Mouse (Mus musculus) heart, postnatal 0 days (tissue): Measurements from ENCODE around the gene AL732309.1. TPM values are rescaled to one million over a fixed set of nuclear protein-coding genes. Genes with fewer than 3 reads are reported as not detected.

Experiments used
- ATAC-seq: fragments of 200-750 bp; cut with Nextera tagmentation; 2 replicates; pipeline ENCODE4 v1.8.0; 2017; ENCODE audit warnings: low read depth, moderate number of reproducible peaks, moderate library complexity; ENCODE audit not compliant: insufficient read depth
- DNase-seq: peaks from one replicate; pipeline ENCODE4 v3.0.0-alpha.2; 2016; ENCODE audit warnings: low spot score
- H3K27ac ChIP-seq: fragments of 300-500 bp; sonication (generic); 2 replicates; pipeline ENCODE4 v1.5.1; 2014; ENCODE audit warnings: low read depth, mild to moderate bottlenecking
- H3K27me3 ChIP-seq: fragments of 300-500 bp; sonication (generic); 2 replicates; pipeline ENCODE4 v1.6.1; 2014; ENCODE audit warnings: low read length, mixed read lengths; ENCODE audit not compliant: control insufficient read depth, insufficient read depth
- H3K36me3 ChIP-seq: fragments of 300-500 bp; sonication (generic); replicated peaks from 2 replicates; pipeline ENCODE4 v1.6.1; 2014; ENCODE audit warnings: low read length, mixed read lengths; ENCODE audit not compliant: control insufficient read depth, insufficient read depth
- H3K4me1 ChIP-seq: fragments of 300-500 bp; sonication (generic); 2 replicates; pipeline ENCODE4 v1.6.1; 2014; ENCODE audit warnings: antibody characterized with exemption; ENCODE audit not compliant: control insufficient read depth, insufficient read depth
- H3K4me2 ChIP-seq: fragments of 300-500 bp; sonication (generic); 2 replicates; pipeline ENCODE4 v1.6.1; 2014; ENCODE audit warnings: low read depth, mild to moderate bottlenecking, low read length, moderate library complexity
- H3K4me3 ChIP-seq: fragments of 300-500 bp; sonication (generic); 2 replicates; pipeline ENCODE4 v1.5.1; 2014; ENCODE audit warnings: low read depth, low read length
- H3K9ac ChIP-seq: fragments of 300-500 bp; sonication (generic); replicated peaks from 2 replicates; pipeline ENCODE4 v1.6.1; 2014; ENCODE audit warnings: low read depth, low read length, mixed read lengths
- H3K9me3 ChIP-seq: fragments of 300-500 bp; sonication (generic); replicated peaks from 2 replicates; pipeline ENCODE4 v1.6.1; 2016; ENCODE audit warnings: low read length; ENCODE audit not compliant: control insufficient read depth
- CTCF ChIP-seq: IDR thresholded peaks from 2 replicates; pipeline ENCODE4 v1.5.1; 2016; ENCODE audit warnings: antibody characterized with exemption, control low read depth, low read depth
- EP300 ChIP-seq: IDR thresholded peaks from 2 replicates; pipeline ENCODE4 v1.6.1; 2016; ENCODE audit warnings: antibody characterized with exemption, low read depth
- WGBS: fragments of 180-500 bp; shearing (Covaris S2); extraction: QIAGEN DNeasy Blood & Tissue Kit; methylation state at CpG from one replicate; pipeline ENCODE4 v1.1.7; 2014; 5-methylcytosine and 5-hydroxymethylcytosine counted together
- polyA plus RNA-seq: library from polyadenylated mRNA; unstranded; fragments of >200 nt; fragmentation: Nextera tagmentation; extraction: Ambion mirVana; gene quantifications from 2 replicates; pipeline ENCODE4 v1.2.1, GENCODE M21; 2015
- total RNA-seq: library from RNA; depleted of rRNA; stranded (reverse); fragments of >200 nt; gene quantifications from 2 replicates; pipeline ENCODE4 v1.2.3, GENCODE M21; 2014; ENCODE audit warnings: low replicate concordance

Gene AL732309.1
- total and polyA plus RNA-seq, 2 experiments from 2014 or later = 0.97 to 4.8 TPM

- peak overlapping the region; percentile 80 for H3K4me3 ChIP-seq
- peak; percentile 9; the same call in 1 of the 2 replicates for ATAC-seq
- DNase-seq = no peak
- H3K4me2 ChIP-seq = peak overlapping the region; percentile 85
- peak overlapping the region; percentile 87 for H3K27ac ChIP-seq
- peaks cover 56% of the 10 kb centered on the region for H3K36me3 ChIP-seq
- no peaks in the 10 kb centered on the region for H3K9me3 ChIP-seq
- peaks cover 17% of the 10 kb centered on the region for H3K4me1 ChIP-seq
- H3K27me3 ChIP-seq = no peaks in the 10 kb centered on the region
- H3K9ac ChIP-seq = peak overlapping the region; percentile 67
- TF ChIP-seq EP300 = no peak
- TF ChIP-seq CTCF = no peak
- 0% methylated on average over 28 of the region's 29 CpGs for WGBS
Measured at GRCm38 (mm10) chr2:25272515-25272914, 25.9 kb upstream of the AL732309.1 start.

DNA sequence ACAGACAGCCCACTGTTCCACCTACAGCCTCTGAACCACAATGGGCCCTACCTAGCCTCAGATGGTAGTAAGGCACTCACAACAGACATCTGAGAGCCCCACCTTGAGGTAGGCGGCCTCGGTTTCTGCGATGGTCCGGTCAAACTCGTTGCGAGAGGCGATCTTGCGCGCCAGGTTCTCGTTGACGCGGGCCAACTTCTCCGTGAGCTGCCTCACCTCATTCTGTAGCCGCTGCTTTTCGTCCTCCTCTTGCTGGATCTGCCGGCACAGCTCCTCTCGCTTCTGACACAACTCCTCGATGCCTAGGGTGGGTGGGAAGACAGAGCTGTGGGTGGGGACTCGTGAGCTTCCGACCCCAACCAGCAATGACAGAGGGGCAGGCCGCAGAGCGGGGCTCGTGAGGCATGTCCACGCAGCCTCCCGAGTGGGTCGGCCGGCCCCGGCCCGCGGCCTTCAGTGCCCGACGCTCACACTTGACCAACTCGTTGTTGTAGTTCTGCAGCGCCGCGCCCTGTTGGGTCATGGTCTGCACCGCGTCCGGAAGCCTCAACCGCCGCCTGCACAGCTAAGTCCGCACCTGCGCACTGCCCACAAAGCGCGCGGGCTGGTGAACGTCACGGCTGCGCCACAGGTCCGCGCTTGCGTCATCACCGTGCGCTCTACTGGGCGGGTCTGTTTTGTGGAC, 25.3 kb upstream of the AL732309.1 start, which contains the start of the genes Ssna1 and Anapc2:
Gene Ssna1 (minus strand): TSS at position 612 of the 685 bp plus-strand sequence.
Gene Anapc2 (plus strand): TSS at position 652 of the 685 bp plus-strand sequence.
- Histone ChIP-seq H3K4me1 (peaks cover 22% of the 10 kb centered on the region), H3K36me3 (peaks cover 51% of the 10 kb centered on the region), H3K4me3 (peak within 1 kb of the TSS; percentile 80), H3K4me2 (peak within 1 kb of the TSS; percentile 85), H3K27ac (peak within 1 kb of the TSS; percentile 87), H3K9ac (peak within 1 kb of the TSS; percentile 67), H3K27me3 (no peaks in the 10 kb centered on the region), H3K9me3 (no peaks in the 10 kb centered on the region)
- ATAC-seq (peak; percentile 98), DNase-seq (peak; percentile 91)
- no peak for TF ChIP-seq EP300
- TF ChIP-seq CTCF = peak; percentile 40
- WGBS = under 1% methylated on average over 55 of the region's 55 CpGs

GRCm38 (mm10) chr2:25267746-25268309, 21.2 kb upstream of the AL732309.1 start:
- ATAC-seq (no peak), DNase-seq (no peak)
- H3K4me3 ChIP-seq = no peak overlapping the region
- H3K27ac ChIP-seq = no peak overlapping the region
- H3K4me1 ChIP-seq = peaks cover 36% of the 10 kb centered on the region
- no peak for TF ChIP-seq CTCF
- H3K36me3 ChIP-seq = peaks cover 22% of the 10 kb centered on the region
- H3K9me3 ChIP-seq = no peaks in the 10 kb centered on the region
- WGBS = 57% methylated on average over 4 of the region's 4 CpGs
- no peaks in the 10 kb centered on the region for H3K27me3 ChIP-seq
- no peak overlapping the region for H3K9ac ChIP-seq
- H3K4me2 ChIP-seq = no peak overlapping the region

DNA sequence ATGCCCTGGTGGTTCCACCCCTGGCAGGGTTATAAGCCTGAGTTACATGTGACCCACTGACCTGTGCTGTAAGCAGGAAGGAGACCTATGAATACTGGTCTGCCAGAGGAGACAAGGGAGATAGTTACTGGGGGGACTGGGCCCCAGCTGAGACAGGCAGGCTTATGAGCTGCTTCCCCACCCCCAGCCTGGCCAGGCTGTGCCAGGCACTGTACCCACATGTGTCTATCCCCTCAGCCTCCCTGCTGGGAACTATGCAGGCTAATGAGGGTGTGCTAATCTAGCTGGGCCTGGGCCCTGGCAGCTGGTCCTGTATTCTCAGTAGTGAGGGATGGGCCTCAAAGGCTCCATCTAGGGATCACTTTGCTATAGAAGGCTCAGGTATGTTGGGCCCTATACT, 20.6 kb upstream of the AL732309.1 start:
- no peak for DNase-seq
- Histone ChIP-seq H3K4me1 (peaks cover 35% of the 10 kb centered on the region), H3K27me3 (no peaks in the 10 kb centered on the region), H3K36me3 (peaks cover 22% of the 10 kb centered on the region), H3K4me3 (no peak overlapping the region), H3K4me2 (no peak overlapping the region), H3K9me3 (no peaks in the 10 kb centered on the region), H3K27ac (no peak overlapping the region), H3K9ac (no peak overlapping the region)
- TF ChIP-seq EP300 (no peak), CTCF (no peak)
- ATAC-seq = no peak

- Histone ChIP-seq H3K36me3 (peaks cover 22% of the 10 kb centered on the region), H3K27ac (no peak overlapping the region), H3K9ac (no peak overlapping the region), H3K9me3 (no peaks in the 10 kb centered on the region), H3K4me2 (no peak overlapping the region), H3K4me1 (peaks cover 35% of the 10 kb centered on the region), H3K27me3 (no peaks in the 10 kb centered on the region), H3K4me3 (no peak overlapping the region)
- WGBS = 31% methylated on average over 2 of the region's 2 CpGs
- TF ChIP-seq CTCF (no peak), EP300 (no peak)
- ATAC-seq (no peak), DNase-seq (no peak)
Measured at GRCm38 (mm10) chr2:25266720-25267119, 20.1 kb upstream of the AL732309.1 start.
